Mouse (Mus musculus) small intestine, adult 2 months (tissue): Measurements from ENCODE around the gene 1700025G04Rik. TPM values are rescaled to one million over a fixed set of nuclear protein-coding genes. Genes with fewer than 3 reads are reported as not detected.

ENCODE experiments used
- H3K27ac ChIP-seq: fragments of 200-500 bp; 2 replicates; pipeline ENCODE4 v1.5.1; 2012; ENCODE audit warnings: low read depth, low read length, control low read depth, inconsistent platforms; ENCODE audit not compliant: insufficient read depth
- H3K27me3 ChIP-seq: fragments of 200-500 bp; 2 replicates; pipeline ENCODE4 v1.6.1; 2012; ENCODE audit warnings: mild to moderate bottlenecking, moderate library complexity, low read length, inconsistent platforms; ENCODE audit not compliant: control insufficient read depth, insufficient read depth
- H3K36me3 ChIP-seq: fragments of 200-500 bp; 2 replicates; pipeline ENCODE4 v1.6.1; 2012; ENCODE audit warnings: mild to moderate bottlenecking, low read length, control low read depth, inconsistent platforms; ENCODE audit not compliant: control insufficient read depth, insufficient read depth
- H3K4me1 ChIP-seq: fragments of 200-500 bp; 2 replicates; pipeline ENCODE4 v1.6.1; 2012; ENCODE audit warnings: low read length, inconsistent platforms, mixed read lengths; ENCODE audit not compliant: control insufficient read depth, insufficient read depth, insufficient read length
- H3K4me3 ChIP-seq: fragments of 200-500 bp; 2 replicates; pipeline ENCODE4 v1.5.1; 2012; ENCODE audit warnings: low read depth, mild to moderate bottlenecking, control low read depth, inconsistent platforms, low read length, moderate library complexity
- CTCF ChIP-seq: fragments of 200-500 bp; IDR thresholded peaks from 2 replicates; pipeline ENCODE4 v1.5.1; 2012; ENCODE audit warnings: low read depth, mild to moderate bottlenecking, control low read depth, inconsistent platforms, low read length, moderate library complexity, mixed read lengths; ENCODE audit not compliant: insufficient replicate concordance, insufficient read length; ENCODE audit errors: extremely low read depth
- POLR2A ChIP-seq: fragments of 200-500 bp; IDR thresholded peaks from 2 replicates; pipeline ENCODE4 v1.6.1; 2012; ENCODE audit warnings: low read depth, mild to moderate bottlenecking, control low read depth, inconsistent platforms, low read length, moderate library complexity
- WGBS: fragments of 180-500 bp; shearing (Covaris S2); methylation state at CpG from one replicate; pipeline ENCODE4 v1.1.7; 2018; 5-methylcytosine and 5-hydroxymethylcytosine counted together
- polyA plus RNA-seq: library from polyadenylated mRNA; depleted of rRNA; stranded (reverse); fragments of >200 nt; gene quantifications from 2 replicates; pipeline ENCODE4 v1.2.3, GENCODE M21; 2012

Gene 1700025G04Rik
- polyA plus RNA-seq, 1 experiment = 1.8 TPM

DNA sequence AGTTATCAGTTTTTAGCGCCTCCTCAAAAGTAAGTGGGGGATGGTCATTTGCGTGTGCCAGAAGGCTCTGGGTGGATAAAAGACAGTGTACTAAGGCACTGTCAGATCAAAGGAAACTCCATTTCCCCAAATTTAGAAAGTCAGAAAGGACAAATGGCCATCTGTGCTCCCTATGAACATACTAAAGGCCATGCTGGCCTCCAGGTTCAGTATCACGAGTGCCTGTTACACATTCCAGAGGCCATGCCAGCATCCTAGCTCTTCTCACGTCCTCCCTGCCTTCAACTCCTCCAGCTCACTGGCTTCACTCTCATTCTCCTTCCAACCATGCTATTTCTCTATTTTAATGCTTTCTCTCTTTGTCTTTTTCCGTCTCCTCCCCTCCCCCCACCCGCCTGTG lies 150.4 kb downstream of the 1700025G04Rik start:
- Histone ChIP-seq H3K36me3 (no peaks in the 10 kb centered on the region), H3K27ac (no peak overlapping the region), H3K4me3 (no peak overlapping the region), H3K4me1 (peaks cover 5% of the 10 kb centered on the region; the same call in 1 of the 2 replicates), H3K27me3 (no peaks in the 10 kb centered on the region)
- WGBS = 82% methylated on average over 6 of the region's 6 CpGs
- TF ChIP-seq POLR2A (no peak), CTCF (no peak)

DNA sequence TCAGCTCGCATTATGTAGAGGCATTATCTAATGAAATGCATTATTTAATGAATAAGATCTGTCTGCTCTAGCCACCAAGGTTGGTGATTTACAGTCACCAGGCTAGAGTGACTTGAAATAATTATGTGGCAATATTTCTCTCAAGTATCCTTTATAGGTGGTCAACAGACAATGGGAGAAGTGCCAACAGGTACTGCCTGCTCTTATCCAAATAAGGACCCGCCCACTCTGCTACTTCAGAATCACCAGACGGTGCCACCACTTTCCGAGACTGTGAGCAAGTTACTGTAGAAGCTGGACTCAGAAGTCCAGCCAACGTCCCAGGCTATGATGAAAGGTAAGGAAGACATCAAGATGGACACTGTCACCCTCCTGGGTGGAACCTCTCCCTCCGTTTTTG lies 156.3 kb downstream of the 1700025G04Rik start:
- no peaks in the 10 kb centered on the region for H3K27me3 ChIP-seq
- no peak overlapping the region for H3K27ac ChIP-seq
- H3K4me1 ChIP-seq = no peaks in the 10 kb centered on the region
- WGBS = 60% methylated on average over 6 of the region's 6 CpGs
- TF ChIP-seq CTCF (no peak), POLR2A (no peak)
- H3K36me3 ChIP-seq = no peaks in the 10 kb centered on the region
- H3K4me3 ChIP-seq = no peak overlapping the region

DNA sequence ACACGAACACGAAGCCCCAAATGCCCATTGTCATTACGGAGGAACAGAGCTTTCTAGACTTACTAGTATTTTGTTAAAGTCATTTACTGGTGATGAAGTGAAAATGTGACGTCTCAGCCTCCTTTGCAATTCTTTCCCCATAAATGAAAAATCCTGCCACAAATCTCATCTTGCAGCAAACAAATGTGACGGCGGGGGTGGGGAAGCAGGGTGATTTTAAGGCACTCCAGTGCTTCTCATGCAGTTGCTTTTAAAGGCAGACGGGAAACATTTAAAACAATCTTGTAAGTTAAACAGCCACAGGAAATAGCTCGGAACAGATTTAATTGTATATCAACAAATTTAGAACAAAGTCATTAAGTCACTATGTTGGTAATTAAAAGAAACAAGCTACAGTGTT lies 163.1 kb downstream of the 1700025G04Rik start:
- TF ChIP-seq POLR2A = no peak
- TF ChIP-seq CTCF = no peak
- Histone ChIP-seq H3K36me3 (no peaks in the 10 kb centered on the region), H3K4me1 (no peaks in the 10 kb centered on the region), H3K27me3 (no peaks in the 10 kb centered on the region), H3K27ac (no peak overlapping the region), H3K4me3 (no peak overlapping the region)
- 78% methylated on average over 8 of the region's 8 CpGs for WGBS

DNA sequence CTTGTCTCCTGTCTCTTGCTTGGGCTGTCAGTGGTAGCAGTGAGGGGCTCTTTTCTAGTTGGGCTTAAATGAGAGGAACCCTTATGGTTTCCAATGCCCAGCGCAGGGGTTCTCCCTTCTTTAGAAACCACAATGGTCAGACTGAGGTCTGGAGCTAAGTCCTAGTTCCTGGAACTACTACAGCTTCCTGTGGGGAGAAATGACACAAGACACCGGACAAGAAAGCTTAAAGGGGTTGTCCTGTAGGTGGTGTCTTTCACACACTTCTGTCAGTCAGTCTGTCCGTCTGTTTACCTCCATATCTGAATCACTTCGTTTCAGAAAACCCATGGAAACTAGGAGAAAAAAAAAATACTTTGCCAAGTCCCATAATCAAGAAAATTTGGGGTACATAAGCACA lies 163.8 kb downstream of the 1700025G04Rik start:
- no peaks in the 10 kb centered on the region for H3K4me1 ChIP-seq
- no peak overlapping the region for H3K27ac ChIP-seq
- TF ChIP-seq CTCF (no peak), POLR2A (no peak)
- no peaks in the 10 kb centered on the region for H3K36me3 ChIP-seq
- no peak overlapping the region for H3K4me3 ChIP-seq
- H3K27me3 ChIP-seq = no peaks in the 10 kb centered on the region
- WGBS = 44% methylated on average over 4 of the region's 4 CpGs

DNA sequence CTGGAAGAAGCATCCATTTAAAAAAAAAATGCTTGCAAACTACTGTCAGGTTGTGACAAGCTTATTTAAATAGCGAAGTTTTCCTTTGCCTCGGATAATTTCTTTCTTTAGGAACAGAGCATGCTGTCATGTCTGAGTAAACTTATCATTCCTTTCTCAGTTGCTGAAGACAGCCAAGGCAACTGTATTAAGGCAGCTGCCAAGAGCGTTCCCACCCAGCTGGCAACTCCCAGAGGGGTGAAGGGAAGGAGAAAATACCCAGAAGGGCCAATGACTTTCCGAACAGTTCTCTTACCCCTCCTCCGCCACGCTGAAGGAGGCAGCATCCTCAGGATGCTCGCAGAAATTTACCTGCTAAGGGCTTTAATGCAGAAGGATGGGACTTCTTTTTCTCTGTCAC lies 164.2 kb downstream of the 1700025G04Rik start:
- Histone ChIP-seq H3K27me3 (no peaks in the 10 kb centered on the region), H3K4me1 (no peaks in the 10 kb centered on the region), H3K27ac (no peak overlapping the region), H3K36me3 (no peaks in the 10 kb centered on the region), H3K4me3 (no peak overlapping the region)
- TF ChIP-seq POLR2A (no peak), CTCF (no peak)
- 82% methylated on average over 7 of the region's 7 CpGs for whole genome bisulfite sequencing

DNA sequence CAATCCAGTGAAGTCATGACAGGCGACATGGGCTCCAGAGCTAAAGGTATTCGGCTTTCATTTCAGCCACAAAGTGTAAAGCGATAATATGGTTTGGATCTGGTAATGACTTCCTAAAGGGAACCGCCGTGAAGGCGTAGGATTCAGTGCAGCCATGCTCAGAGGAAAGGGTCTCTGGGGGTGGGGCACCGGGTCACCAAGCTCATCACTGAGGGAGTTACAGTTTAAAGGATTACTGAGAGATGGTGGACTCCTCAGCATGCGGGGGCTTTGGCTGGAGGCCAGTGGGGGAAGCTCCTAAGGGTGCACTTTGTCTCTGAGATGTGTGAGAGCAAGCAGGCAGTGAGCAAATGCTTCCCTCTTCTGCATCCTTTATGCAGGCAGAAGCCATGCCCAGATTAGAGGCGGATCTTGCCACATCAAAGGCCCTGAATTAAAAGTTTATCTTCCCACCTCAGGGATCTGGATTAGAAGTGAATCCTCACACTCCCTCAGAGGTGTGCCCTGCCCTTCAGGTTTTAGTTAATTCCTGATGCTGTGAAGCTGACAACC lies 171.0 kb downstream of the 1700025G04Rik start:
- Histone ChIP-seq H3K4me3 (no peak overlapping the region), H3K4me1 (no peaks in the 10 kb centered on the region), H3K27ac (no peak overlapping the region), H3K27me3 (no peaks in the 10 kb centered on the region), H3K36me3 (0 out of 2 replicates have a peak, but pooled peaks cover 2% of the 10 kb centered on the region)
- no peak for TF ChIP-seq CTCF
- no peak for TF ChIP-seq POLR2A
- 86% methylated on average over 9 of the region's 9 CpGs for WGBS

DNA sequence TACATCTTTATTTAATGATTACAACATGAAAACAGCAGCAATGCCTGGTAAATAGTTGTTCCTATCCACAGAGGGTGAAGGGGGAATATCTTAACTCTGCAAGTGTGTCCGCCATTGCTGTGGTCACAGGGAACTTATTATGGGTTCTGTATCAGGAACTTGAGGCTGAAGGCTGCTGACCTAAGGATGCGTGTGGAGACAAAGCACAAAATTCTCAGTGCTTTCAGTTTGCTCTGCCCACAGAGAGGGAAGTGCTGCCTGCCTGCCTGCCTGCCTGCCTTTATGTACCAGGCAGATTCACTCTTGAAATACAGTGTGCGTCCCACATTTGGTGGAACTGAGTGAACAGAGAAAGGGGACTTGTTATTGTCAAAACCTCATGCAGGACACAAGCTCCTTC lies 172.2 kb downstream of the 1700025G04Rik start:
- Histone ChIP-seq H3K4me3 (no peak overlapping the region), H3K27ac (no peak overlapping the region), H3K27me3 (no peaks in the 10 kb centered on the region), H3K36me3 (0 out of 2 replicates have a peak, but pooled peaks cover 2% of the 10 kb centered on the region), H3K4me1 (no peaks in the 10 kb centered on the region)
- 89% methylated on average over 3 of the region's 3 CpGs for WGBS
- TF ChIP-seq POLR2A (no peak), CTCF (no peak)

DNA sequence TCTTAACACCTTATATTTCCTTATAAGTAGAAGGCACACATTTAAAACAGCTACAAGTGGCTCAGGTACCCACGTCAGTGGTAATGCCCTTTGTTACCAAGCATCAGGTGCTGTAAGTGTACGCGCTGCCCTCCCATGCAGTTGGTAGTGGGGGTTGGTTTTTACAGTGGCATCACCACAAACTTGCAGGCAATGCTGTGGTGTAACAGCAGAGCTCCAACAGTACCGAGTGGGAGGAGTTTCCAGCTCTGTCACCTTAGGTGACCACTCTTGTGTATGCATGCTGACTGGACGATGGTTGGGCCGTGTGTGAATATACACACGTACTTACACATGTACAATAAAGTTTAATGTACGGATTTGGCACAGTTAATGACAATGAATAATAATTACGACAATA lies 175.4 kb downstream of the 1700025G04Rik start:
- H3K4me1 ChIP-seq = no peaks in the 10 kb centered on the region

More for the DNA sequence above, 175.4 kb downstream of the 1700025G04Rik start:
- Histone ChIP-seq H3K36me3 (peaks cover 2% of the 10 kb centered on the region; the same call in 1 of the 2 replicates), H3K27me3 (no peaks in the 10 kb centered on the region), H3K4me3 (no peak overlapping the region), H3K27ac (no peak overlapping the region)
- TF ChIP-seq POLR2A (no peak), CTCF (no peak)
- WGBS = 91% methylated on average over 9 of the region's 9 CpGs
